ENCODE assay signal across 8 mouse cellular contexts in genomic region chr6:116337835-116338501, GRCm38 (mm10). TPM values are rescaled to one million over a fixed set of nuclear protein-coding genes. Genes with fewer than 3 reads are reported as not detected.
DNase-seq lines count a peak whose midpoint lies in the region; ATAC-seq and TF ChIP-seq lines count a peak whose summit lies in the region.

March8 (plus strand) TSS chr6:116338024.

- H3K4me2 ChIP-seq in forebrain, embryonic 12.5 days: peak within 1 kb of the TSS; percentile 64
- H3K4me2 ChIP-seq in heart, postnatal 0 days (ENCODE audit: low read depth, low read length): peak within 1 kb of the TSS; percentile 88
- H3K4me2 ChIP-seq in liver, postnatal 0 days (ENCODE audit: low read depth, low read length): peak within 1 kb of the TSS; percentile 83
- H3K4me2 ChIP-seq in neural tube, embryonic 14.5 days (ENCODE audit: low read depth, low read length): peak within 1 kb of the TSS; percentile 63

- H3K9me3 ChIP-seq in E14TG2a.4 (ENCODE audit: low read length): no peaks in the 10 kb centered on the region
- no peaks in the 10 kb centered on the region for H3K9me3 ChIP-seq in forebrain, embryonic 12.5 days
- H3K9me3 ChIP-seq in heart, postnatal 0 days (replicated peaks; ENCODE audit: control insufficient read depth, low read length): no peaks in the 10 kb centered on the region
- no peaks in the 10 kb centered on the region for H3K9me3 ChIP-seq in liver, postnatal 0 days (ENCODE audit: low read length)
- H3K9me3 ChIP-seq in neural tube, embryonic 14.5 days (ENCODE audit: control insufficient read depth, low read length): no peaks in the 10 kb centered on the region

- peak within 1 kb of the TSS; percentile 90 for H3K4me3 ChIP-seq in E14TG2a.4 (replicated peaks; ENCODE audit: low read length)
- peak within 1 kb of the TSS; percentile 98 for H3K4me3 ChIP-seq in forebrain, embryonic 12.5 days (replicated peaks)
- peak within 1 kb of the TSS; percentile 86 for H3K4me3 ChIP-seq in heart, postnatal 0 days (ENCODE audit: low read depth, low read length)
- H3K4me3 ChIP-seq in liver, postnatal 0 days (ENCODE audit: low read depth, low read length): peak within 1 kb of the TSS; percentile 82
- H3K4me3 ChIP-seq in neural tube, embryonic 14.5 days (ENCODE audit: low read depth, low read length): peak within 1 kb of the TSS; percentile 96

- TF ChIP-seq CTCF in E14TG2a.4 (conservative IDR thresholded peaks at IDR 0.05; ENCODE audit: low read length): no peak
- TF ChIP-seq CTCF in heart, postnatal 0 days (IDR thresholded peaks at IDR 0.05; ENCODE audit: low read depth): no peak; the same call in 1 of the 2 replicates
- no peak for TF ChIP-seq CTCF in liver, postnatal 0 days (IDR thresholded peaks at IDR 0.05; ENCODE audit: low read depth)

- peak; percentile 87 for DNase-seq in c-Kit-positive CD71-positive TER-119-positive erythroid progenitor cells, embryonic 14.5 days (ENCODE audit: low spot score)
- peak; percentile 87 for DNase-seq in heart, postnatal 0 days (ENCODE audit: low spot score)
- peak; percentile 66 for DNase-seq in large intestine, adult 2 months (ENCODE audit: low read depth, low spot score)
- peak; percentile 93 for DNase-seq in liver, postnatal 0 days
- DNase-seq in testis, postnatal 10 days (ENCODE audit: low spot score): peak; percentile 94

- H3K36me3 ChIP-seq in E14TG2a.4 (ENCODE audit: insufficient read depth, low read length): no peaks in the 10 kb centered on the region
- H3K36me3 ChIP-seq in forebrain, embryonic 12.5 days (replicated peaks): peaks cover 5% of the 10 kb centered on the region; the same call in 1 of the 2 replicates
- H3K36me3 ChIP-seq in heart, postnatal 0 days (replicated peaks; ENCODE audit: control insufficient read depth, insufficient read depth, low read length): no peaks in the 10 kb centered on the region
- peaks cover 7% of the 10 kb centered on the region for H3K36me3 ChIP-seq in liver, postnatal 0 days (replicated peaks; ENCODE audit: insufficient read depth, low read length)
- no peaks in the 10 kb centered on the region for H3K36me3 ChIP-seq in neural tube, embryonic 14.5 days (ENCODE audit: control insufficient read depth, insufficient read depth, low read length)

- no peak for TF ChIP-seq EP300 in heart, postnatal 0 days (IDR thresholded peaks at IDR 0.05; ENCODE audit: low read depth)
- TF ChIP-seq EP300 in liver, postnatal 0 days (IDR thresholded peaks at IDR 0.05; ENCODE audit: low read depth): no peak

- H3K27ac ChIP-seq in forebrain, embryonic 12.5 days: peak within 1 kb of the TSS; percentile 63
- H3K27ac ChIP-seq in heart, postnatal 0 days (ENCODE audit: low read depth): peak within 1 kb of the TSS; percentile 18; the same call in 1 of the 2 replicates
- H3K27ac ChIP-seq in liver, postnatal 0 days (ENCODE audit: low read depth): peak within 1 kb of the TSS; percentile 92
- H3K27ac ChIP-seq in neural tube, embryonic 14.5 days (ENCODE audit: low read depth, low read length): peak within 1 kb of the TSS; percentile 67; the same call in 1 of the 2 replicates

- H3K27me3 ChIP-seq in E14TG2a.4 (ENCODE audit: insufficient read depth, low read length): peaks cover 17% of the 10 kb centered on the region
- peaks cover 13% of the 10 kb centered on the region; the same call in 1 of the 2 replicates for H3K27me3 ChIP-seq in forebrain, embryonic 12.5 days
- H3K27me3 ChIP-seq in heart, postnatal 0 days (ENCODE audit: control insufficient read depth, insufficient read depth, low read length): no peaks in the 10 kb centered on the region
- no peaks in the 10 kb centered on the region for H3K27me3 ChIP-seq in liver, postnatal 0 days (ENCODE audit: insufficient read depth, low read length)
- H3K27me3 ChIP-seq in neural tube, embryonic 14.5 days (ENCODE audit: control insufficient read depth, insufficient read depth, low read length): no peaks in the 10 kb centered on the region

- peak within 1 kb of the TSS; percentile 80 for H3K9ac ChIP-seq in forebrain, embryonic 12.5 days
- peak within 1 kb of the TSS; percentile 76 for H3K9ac ChIP-seq in heart, postnatal 0 days (replicated peaks; ENCODE audit: low read depth, low read length)
- H3K9ac ChIP-seq in liver, postnatal 0 days (replicated peaks): peak within 1 kb of the TSS; percentile 88
- peak within 1 kb of the TSS; percentile 88 for H3K9ac ChIP-seq in neural tube, embryonic 14.5 days (replicated peaks; ENCODE audit: low read depth, low read length)

- under 1% methylated on average over 74 of the region's 75 CpGs for WGBS in forebrain, embryonic 12.5 days
- WGBS in heart, postnatal 0 days: 1% methylated on average over 63 of the region's 75 CpGs
- under 1% methylated on average over 75 of the region's 75 CpGs for whole genome bisulfite sequencing in large intestine, adult 2 months
- 2% methylated on average over 74 of the region's 75 CpGs for WGBS in liver, postnatal 0 days (ENCODE audit: insufficient replicate concordance)
- under 1% methylated on average over 73 of the region's 75 CpGs for WGBS in neural tube, embryonic 14.5 days

- ATAC-seq in forebrain, embryonic 12.5 days (ENCODE audit: low FRiP score): peak; percentile 97
- ATAC-seq in heart, postnatal 0 days (ENCODE audit: insufficient read depth, low read depth): peak; percentile 98
- ATAC-seq in liver, postnatal 0 days: peak; percentile 98
- ATAC-seq in neural tube, embryonic 14.5 days (ENCODE audit: low read depth): peak; percentile 93

- peaks cover 4% of the 10 kb centered on the region; the same call in 1 of the 2 replicates for H3K4me1 ChIP-seq in E14TG2a.4 (replicated peaks; ENCODE audit: low read depth, low read length)
- peaks cover 15% of the 10 kb centered on the region for H3K4me1 ChIP-seq in forebrain, embryonic 12.5 days
- H3K4me1 ChIP-seq in heart, postnatal 0 days (ENCODE audit: control insufficient read depth, insufficient read depth): no peaks in the 10 kb centered on the region
- peaks cover 21% of the 10 kb centered on the region for H3K4me1 ChIP-seq in liver, postnatal 0 days (ENCODE audit: insufficient read depth)
- peaks cover 15% of the 10 kb centered on the region for H3K4me1 ChIP-seq in neural tube, embryonic 14.5 days (ENCODE audit: control insufficient read depth, insufficient read depth, low read length)

RNA-seq across cellular contexts. Expression of gene March8, which starts in this region (rescaled TPM):
- polyA plus RNA-seq in forebrain, embryonic 12.5 days (2016; fragmentation: Nextera tagmentation; extraction: Ambion mirVana): 52.2 and 54.7 TPM in 2 replicates
- 47.7 and 73.6 TPM in 2 replicates for total RNA-seq in heart, postnatal 0 days (2014; rRNA removed; ENCODE audit: low replicate concordance)
- 17.3 and 17.8 TPM in 2 replicates for polyA plus RNA-seq in heart, postnatal 0 days (2015; fragmentation: Nextera tagmentation; extraction: Ambion mirVana)
- 36.4 and 67.0 TPM in 2 replicates for polyA plus RNA-seq in large intestine, adult 2 months (2012; rRNA removed)
- 36.4 and 40.5 TPM in 2 replicates for polyA plus RNA-seq in liver, postnatal 0 days (2015; fragmentation: Nextera tagmentation; extraction: Ambion mirVana)
- 64.0 and 72.8 TPM in 2 replicates for polyA plus RNA-seq in neural tube, embryonic 14.5 days (2014; fragmentation: Nextera tagmentation; extraction: Ambion mirVana)

Comparison
In these comparisons a context has a peak if more than half of its experiments do, and no peak if none do; other contexts are left out.
1. Peak in every context shown above with its lines: DNase-seq, ATAC-seq, H3K4me3 ChIP-seq and H3K27ac ChIP-seq.
2. H3K27ac ChIP-seq: peak in every context shown above with its lines; median percentile 92 in liver, postnatal 0 days; 67 in neural tube, embryonic 14.5 days; 63 in forebrain, embryonic 12.5 days; 18 in heart, postnatal 0 days.